Mouse (Mus musculus): Measurements from ENCODE around the gene Mthfs. TPM values are rescaled to one million over a fixed set of nuclear protein-coding genes. Genes with fewer than 3 reads are reported as not detected.

Gene Mthfs
- polyA plus RNA-seq, 1 experiment from 2014 or later: 14.3 TPM

DNA sequence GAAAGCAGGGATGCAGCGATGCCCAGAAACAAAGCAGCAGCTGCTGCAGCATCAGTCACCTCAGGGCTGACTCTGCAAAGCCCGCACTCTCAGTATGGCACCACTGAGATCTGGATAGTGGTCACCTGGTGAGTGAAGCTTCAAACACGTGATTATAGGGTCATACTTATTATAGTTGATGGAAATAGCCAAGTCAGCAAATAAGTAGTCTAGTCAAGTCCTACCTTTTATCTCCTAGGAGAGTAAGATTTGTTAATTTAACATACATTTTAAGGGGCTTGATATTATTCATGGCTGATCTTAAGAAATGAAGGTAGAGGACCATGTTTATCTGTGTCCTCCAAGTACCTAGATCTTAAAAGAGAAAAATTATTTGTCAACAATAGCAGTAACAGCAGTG lies 83.6 kb downstream of the Mthfs start:
- ChIA-PET CTCF (no interaction called here), POLR2A (no interaction called here)
- TF ChIP-seq CTCF (IDR thresholded peaks at IDR 0.05): no peak
- in situ Hi-C loops (cut with MboI; ENCODE audit: low pct_unique_long_range_greater_than_20kb): no loop called here
- ATAC-seq (no peak), DNase-seq (ENCODE audit: low read depth, low spot score) (no peak)
- no peaks in the 10 kb centered on the region for H3K27me3 ChIP-seq

DNA sequence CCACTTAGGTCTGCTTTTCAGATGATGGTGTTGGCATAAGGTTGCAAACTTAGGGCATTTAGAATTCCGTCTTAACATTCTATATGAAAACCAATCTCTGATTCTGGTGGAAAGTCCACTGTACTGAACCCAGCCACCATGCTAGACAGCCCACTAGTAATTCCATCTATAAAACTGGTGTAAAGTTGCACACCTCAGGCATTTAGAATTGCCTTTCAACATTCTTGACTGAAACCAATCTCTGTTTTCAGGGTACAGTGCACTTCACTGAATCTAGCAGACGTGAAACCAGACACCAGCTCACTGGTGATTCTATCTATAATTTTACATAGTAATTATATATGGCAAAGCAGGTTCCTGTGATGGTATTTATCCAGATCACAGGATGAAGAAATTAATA lies 95.2 kb downstream of the Mthfs start:
- no peak for ATAC-seq
- ChIA-PET CTCF (no interaction called here), POLR2A (no interaction called here)
- no peaks in the 10 kb centered on the region for H3K27me3 ChIP-seq
- in situ Hi-C loops (cut with MboI; ENCODE audit: low pct_unique_long_range_greater_than_20kb): no loop called here
- DNase-seq (ENCODE audit: low read depth, low spot score): no peak
- no peak for TF ChIP-seq CTCF (IDR thresholded peaks at IDR 0.05)

DNA sequence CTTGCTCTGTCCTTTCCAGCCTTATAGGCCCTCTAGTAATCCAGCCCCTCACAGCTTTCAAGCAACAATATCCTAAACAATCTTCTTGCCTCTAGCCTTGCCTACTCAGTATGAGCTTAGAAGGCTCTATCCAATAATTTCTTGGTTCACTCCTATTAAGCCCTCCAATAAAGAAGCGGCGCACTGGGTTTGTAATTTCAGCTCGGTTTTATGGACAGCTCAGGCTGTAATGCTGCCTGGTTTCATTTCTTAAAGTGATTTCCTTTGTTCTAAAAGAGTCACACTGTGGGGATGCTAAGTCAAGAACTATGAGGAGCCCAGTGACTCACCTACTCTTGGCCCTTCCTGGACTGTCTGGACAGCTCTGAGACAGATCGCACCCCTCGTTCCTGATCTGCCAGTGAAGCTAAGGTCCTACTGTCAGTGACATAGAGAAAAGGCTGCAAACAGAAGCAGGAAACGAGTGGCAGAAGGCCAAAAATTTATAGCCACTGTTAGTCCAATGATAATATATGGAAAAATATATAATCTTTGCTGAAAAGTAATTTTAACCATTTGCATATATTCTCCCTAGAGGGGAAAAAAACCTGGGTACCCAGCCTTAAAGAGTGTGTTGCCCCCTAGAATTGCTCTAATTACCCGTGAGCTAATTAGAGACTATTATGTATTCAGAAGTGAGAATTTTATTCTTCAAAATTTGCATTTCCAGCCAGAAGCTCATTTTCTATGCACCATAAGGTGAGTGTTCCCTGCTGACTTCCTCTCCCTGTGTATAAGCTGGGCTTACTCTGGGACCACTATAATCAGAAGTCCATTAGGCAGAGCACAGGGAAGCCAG lies 98.1 kb downstream of the Mthfs start:
- no peaks in the 10 kb centered on the region for H3K27me3 ChIP-seq
- in situ Hi-C loops (cut with MboI; ENCODE audit: low pct_unique_long_range_greater_than_20kb): no loop called here
- DNase-seq (ENCODE audit: low read depth, low spot score) (no peak), ATAC-seq (no peak)
- CTCF ChIA-PET: interaction anchor here (1.2 kb wide), 1 partner anchor 22 kb away, joined by 3 read pairs; no protein-coding TSS in a partner anchor
- POLR2A ChIA-PET: no interaction called here
- TF ChIP-seq CTCF (IDR thresholded peaks at IDR 0.05): no peak

DNA sequence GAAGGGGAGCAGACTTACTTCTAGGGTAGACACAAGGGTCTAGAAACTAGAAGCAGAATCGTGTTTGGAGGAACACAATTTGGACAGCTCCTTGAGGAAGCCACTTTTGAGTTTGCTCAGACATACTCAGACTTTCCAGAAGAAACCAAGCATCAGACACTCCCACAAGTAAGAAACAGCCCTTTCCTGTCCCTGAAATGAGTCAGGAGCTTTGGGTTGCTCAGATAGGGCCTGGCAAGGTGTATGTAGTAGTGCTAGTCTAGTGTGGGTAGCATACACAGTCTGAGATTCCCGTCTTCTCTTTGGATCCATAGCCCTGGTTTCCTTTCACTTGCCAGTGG lies 98.7 kb downstream of the Mthfs start:
- TF ChIP-seq CTCF (IDR thresholded peaks at IDR 0.05): no peak
- DNase-seq (ENCODE audit: low read depth, low spot score): no peak
- ChIA-PET CTCF (no interaction called here), POLR2A (no interaction called here)
- no peak for ATAC-seq
- in situ Hi-C loops (cut with MboI; ENCODE audit: low pct_unique_long_range_greater_than_20kb): no loop called here
- H3K27me3 ChIP-seq: no peaks in the 10 kb centered on the region

DNA sequence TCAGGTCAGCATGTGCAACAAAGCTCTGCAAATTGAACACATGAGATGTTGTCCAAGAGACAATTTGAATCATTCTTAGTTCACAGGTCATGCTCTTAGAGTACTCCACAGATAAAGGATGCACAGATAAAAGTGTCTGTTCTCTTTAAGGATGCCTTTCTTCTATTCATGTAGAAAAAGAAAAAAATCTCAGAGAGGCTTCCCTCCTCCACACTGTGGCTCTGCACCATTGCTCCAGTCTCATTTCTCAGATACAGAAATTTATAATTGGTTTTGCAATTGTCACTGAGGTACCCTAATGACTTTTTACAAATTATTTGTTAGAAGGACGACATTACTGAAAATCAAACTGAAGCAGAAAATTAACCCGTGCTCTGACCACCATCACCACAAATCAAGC lies 101.2 kb downstream of the Mthfs start:
- TF ChIP-seq CTCF (IDR thresholded peaks at IDR 0.05): no peak
- ATAC-seq (no peak), DNase-seq (ENCODE audit: low read depth, low spot score) (no peak)
- POLR2A ChIA-PET: no interaction called here
- H3K27me3 ChIP-seq: no peaks in the 10 kb centered on the region
- CTCF ChIA-PET: interaction anchor here (0.9 kb wide), 1 partner anchor 22 kb away, joined by 3 read pairs; no protein-coding TSS in a partner anchor
- in situ Hi-C loops (cut with MboI; ENCODE audit: low pct_unique_long_range_greater_than_20kb): no loop called here

DNA sequence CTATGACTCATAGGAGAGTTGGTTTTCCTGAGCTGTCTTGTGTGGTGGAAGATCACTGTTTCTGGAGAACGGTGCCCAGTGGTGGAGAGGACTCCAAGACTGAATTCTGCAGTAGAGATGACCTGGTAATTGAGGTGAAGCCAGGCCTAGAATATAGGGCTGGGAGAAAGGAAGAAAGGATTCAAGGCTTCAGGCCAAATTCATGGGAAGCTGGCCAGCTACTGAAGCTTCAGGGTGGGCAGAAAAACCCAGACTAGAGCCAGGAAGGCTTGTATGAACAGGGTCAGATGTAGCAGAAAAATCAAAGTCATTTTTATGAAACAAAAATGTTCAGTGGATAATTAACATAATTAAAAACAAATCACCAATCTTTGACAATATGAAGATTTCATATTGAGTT lies 163.3 kb downstream of the Mthfs start:
- ATAC-seq (no peak), DNase-seq (ENCODE audit: low read depth, low spot score) (no peak)
- CTCF ChIA-PET: no interaction called here
- in situ Hi-C loops (cut with MboI; ENCODE audit: low pct_unique_long_range_greater_than_20kb): no loop called here
- H3K27me3 ChIP-seq: no peaks in the 10 kb centered on the region
- POLR2A ChIA-PET: no interaction called here
- TF ChIP-seq CTCF (IDR thresholded peaks at IDR 0.05): no peak

DNA sequence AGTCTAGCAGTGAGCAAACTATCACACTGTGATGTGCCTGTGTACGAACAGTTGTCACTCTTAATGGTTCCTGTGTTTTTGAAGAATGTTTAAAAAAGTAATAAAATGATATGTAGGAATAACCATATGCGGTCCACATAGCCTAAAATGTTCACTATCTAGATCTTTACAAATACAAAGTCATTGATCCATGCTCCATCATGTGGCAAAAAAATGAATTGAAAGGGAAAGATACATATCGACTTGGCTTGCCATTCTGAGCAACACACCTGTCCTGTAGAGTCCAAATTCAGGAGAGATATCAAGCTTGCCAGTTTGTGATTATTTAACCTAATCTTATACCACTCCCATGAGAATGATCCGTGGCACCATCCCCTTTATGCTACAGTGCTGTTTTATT lies 164.2 kb downstream of the Mthfs start:
- ChIA-PET CTCF (no interaction called here), POLR2A (no interaction called here)
- DNase-seq (ENCODE audit: low read depth, low spot score): no peak
- no peaks in the 10 kb centered on the region for H3K27me3 ChIP-seq
- in situ Hi-C loops (cut with MboI; ENCODE audit: low pct_unique_long_range_greater_than_20kb): no loop called here
- no peak for TF ChIP-seq CTCF (IDR thresholded peaks at IDR 0.05)
- ATAC-seq: no peak

DNA sequence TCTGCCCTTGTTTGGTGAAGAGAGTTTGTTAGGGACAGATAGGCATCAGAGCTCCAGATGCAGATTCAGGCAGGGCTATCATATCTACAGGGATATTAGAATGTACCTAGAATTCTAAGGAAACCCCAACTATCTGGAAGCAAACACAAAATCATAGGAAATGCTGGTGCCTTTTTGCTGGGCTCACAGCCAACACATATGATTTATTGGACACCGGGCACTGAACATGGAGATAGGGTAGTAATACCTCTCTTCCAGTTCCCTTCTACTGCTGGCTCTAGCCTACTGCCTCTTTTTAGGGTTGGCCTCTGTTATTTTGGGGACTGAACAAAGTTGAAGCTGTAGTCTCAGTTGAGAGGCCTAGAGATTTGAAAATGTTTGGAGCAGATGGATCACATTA lies 192.6 kb downstream of the Mthfs start:
- no peak for TF ChIP-seq CTCF (IDR thresholded peaks at IDR 0.05)
- ATAC-seq (no peak), DNase-seq (ENCODE audit: low read depth, low spot score) (no peak)
- in situ Hi-C loops (cut with MboI; ENCODE audit: low pct_unique_long_range_greater_than_20kb): no loop called here
- POLR2A ChIA-PET: no interaction called here
- CTCF ChIA-PET: no interaction called here
- no peaks in the 10 kb centered on the region for H3K27me3 ChIP-seq

Other genes with a start within 250 kb of the Mthfs start
- gene Trim43b, start 117.8 kb upstream of the Mthfs start, polyA plus RNA-seq (2021): 0.06 TPM
- gene Bcl2a1b, start 11.5 kb upstream of the Mthfs start, polyA plus RNA-seq (2021): not detected
- gene Gm29094, start 11.3 kb upstream of the Mthfs start, polyA plus RNA-seq (2021): not detected

All from Patski (cell line).